Mouse (Mus musculus): ENCODE measurements at regions not wholly inside any gene's neighbourhood (a gene's known extent, or its start where the extent isn't known, plus 50 kb on each side); places are given as distances from the start of the nearest gene placed in this dataset.

DNA sequence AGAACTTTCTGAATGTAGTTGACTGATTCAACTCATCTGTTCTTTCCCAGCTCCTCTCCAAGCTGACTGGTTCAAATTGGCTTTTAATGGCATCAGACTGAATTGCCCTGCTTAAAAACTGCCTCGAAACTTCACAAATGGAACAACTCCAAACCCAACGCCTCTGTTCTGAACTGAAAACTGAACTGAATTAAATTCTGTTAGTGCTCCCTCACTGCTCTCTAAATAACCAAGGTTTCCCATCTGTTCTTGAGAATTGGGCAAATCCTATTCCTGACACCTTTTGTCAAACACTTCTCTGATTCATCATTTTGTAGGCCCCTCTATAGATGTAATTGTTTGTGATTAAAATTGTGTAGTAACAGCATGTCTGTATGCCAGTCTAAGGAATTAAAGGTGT lies 932.2 kb upstream of the B3galt2 start:
- Histone ChIP-seq H3K27me3 (ENCODE audit: control insufficient read depth in 1 of 2, insufficient read depth in 2 of 2, low read length in 2 of 2) (no peaks in the 10 kb centered on the region), H3K9ac (ENCODE audit: control insufficient read depth, low read depth, low read length, poor library complexity, severe bottlenecking) (no peak overlapping the region), H3K4me1 (ENCODE audit: control insufficient read depth in 1 of 2, insufficient read depth in 2 of 2, low read length in 2 of 2) (no peaks in the 10 kb centered on the region), H3K79me2 (ENCODE audit: control insufficient read depth, insufficient read depth, low read length, poor library complexity) (no peaks in the 10 kb centered on the region), H3K36me3 (ENCODE audit: control insufficient read depth in 1 of 2, insufficient read depth in 2 of 2, low read length in 2 of 2) (peaks cover 0 to 6% of the 10 kb centered on the region in 2 experiments; a peak in 2 of 4 replicates), H3K9me3 (replicated peaks; ENCODE audit: insufficient read depth, low read length) (no peaks in the 10 kb centered on the region), H3K27ac (ENCODE audit: control insufficient read depth, low read depth, low read length) (no peak overlapping the region), H3K4me3 (ENCODE audit: control insufficient read depth in 1 of 2, insufficient read depth in 1 of 2, low read depth in 2 of 2, low read length in 2 of 2) (no peak overlapping the region)
- no peak for TF ChIP-seq JUND (IDR thresholded peaks at IDR 0.05; ENCODE audit: low read depth, low read length)
- no peak for TF ChIP-seq CHD1 (IDR thresholded peaks at IDR 0.05; ENCODE audit: low read depth, low read length)
- TF ChIP-seq ETS1 (IDR thresholded peaks at IDR 0.05; ENCODE audit: low read depth, low read length), result no peak
- no peak for TF ChIP-seq MAFK (IDR thresholded peaks at IDR 0.05; ENCODE audit: borderline replicate concordance, low read depth, low read length)
- TF ChIP-seq ZMIZ1 (IDR thresholded peaks at IDR 0.05; ENCODE audit: low read depth, low read length), result no peak
- TF ChIP-seq POLR2AphosphoS5 (IDR thresholded peaks at IDR 0.05; ENCODE audit: borderline replicate concordance, low read depth, low read length), result no peak
- TF ChIP-seq ELF1 (IDR thresholded peaks at IDR 0.05; ENCODE audit: low read depth, low read length), result no peak
- no peak for TF ChIP-seq USF1 (IDR thresholded peaks at IDR 0.05; ENCODE audit: low read depth, low read length)
- no peak for TF ChIP-seq NRF1 (IDR thresholded peaks at IDR 0.05; ENCODE audit: insufficient read depth, low read depth, low read length, poor library complexity, severe bottlenecking)
- TF ChIP-seq TBP (IDR thresholded peaks at IDR 0.05; ENCODE audit: low read depth, low read length), result no peak
- TF ChIP-seq POLR2A (IDR thresholded peaks at IDR 0.05; ENCODE audit: control insufficient read depth in 1 of 2, insufficient read depth in 1 of 2, low read depth in 1 of 2, low read length in 2 of 2, poor library complexity in 1 of 2), result no peak
- no peak for TF ChIP-seq CHD2 (IDR thresholded peaks at IDR 0.05; ENCODE audit: low read length)
- TF ChIP-seq MYC (IDR thresholded peaks at IDR 0.05; ENCODE audit: low read depth, low read length), result no peak
- TF ChIP-seq CTCF (IDR thresholded peaks at IDR 0.05 in 2 of 3, conservative IDR thresholded peaks at IDR 0.05 in 1 of 3; ENCODE audit: control insufficient read depth in 1 of 3, insufficient read depth in 1 of 3, low read depth in 2 of 3, low read length in 3 of 3, poor library complexity in 1 of 3, severe bottlenecking in 1 of 3), result no peak
- no peak for TF ChIP-seq SIN3A (IDR thresholded peaks at IDR 0.05; ENCODE audit: low read length)
- TF ChIP-seq SMC3 (IDR thresholded peaks at IDR 0.05; ENCODE audit: low read depth, low read length), result no peak
- no peak for TF ChIP-seq RCOR1 (IDR thresholded peaks at IDR 0.05; ENCODE audit: low read depth, low read length)
- TF ChIP-seq MAZ (IDR thresholded peaks at IDR 0.05; ENCODE audit: low read depth, low read length), result no peak
- TF ChIP-seq HCFC1 (IDR thresholded peaks at IDR 0.05; ENCODE audit: low read depth, low read length), result no peak
- no peak for TF ChIP-seq E2F4 (IDR thresholded peaks at IDR 0.05; ENCODE audit: borderline replicate concordance, low read depth, low read length)
- DNase-seq (ENCODE audit: low read depth, low spot score), result no peak

DNA sequence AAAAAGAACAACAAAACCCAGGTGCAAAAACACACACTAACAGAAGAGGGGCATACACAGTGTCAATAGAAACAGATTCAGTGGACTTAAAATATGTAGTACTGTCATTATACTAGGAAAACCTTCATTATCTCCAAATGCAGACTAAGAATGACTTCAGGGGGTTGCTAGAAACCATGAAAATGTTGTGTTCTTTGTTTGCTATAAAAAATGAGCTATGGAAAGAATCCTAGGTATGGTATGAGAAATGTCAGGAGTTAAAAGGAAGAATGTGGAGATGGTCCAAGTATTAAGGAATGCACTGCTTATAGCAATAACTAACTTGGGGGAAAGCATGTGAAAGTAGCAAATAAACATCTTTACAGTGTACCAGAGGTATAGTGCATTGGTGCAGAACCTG lies 910.2 kb upstream of the B3galt2 start:
- Histone ChIP-seq H3K36me3 (ENCODE audit: control insufficient read depth in 1 of 2, insufficient read depth in 2 of 2, low read length in 2 of 2) (no peaks in the 10 kb centered on the region), H3K27ac (ENCODE audit: control insufficient read depth, low read depth, low read length) (no peak overlapping the region), H3K9ac (ENCODE audit: control insufficient read depth, low read depth, low read length, poor library complexity, severe bottlenecking) (no peak overlapping the region), H3K27me3 (ENCODE audit: control insufficient read depth in 1 of 2, insufficient read depth in 2 of 2, low read length in 2 of 2) (no peaks in the 10 kb centered on the region), H3K4me1 (ENCODE audit: control insufficient read depth in 1 of 2, insufficient read depth in 2 of 2, low read length in 2 of 2) (no peaks in the 10 kb centered on the region), H3K9me3 (replicated peaks; ENCODE audit: insufficient read depth, low read length) (no peaks in the 10 kb centered on the region), H3K4me3 (ENCODE audit: control insufficient read depth in 1 of 2, insufficient read depth in 1 of 2, low read depth in 2 of 2, low read length in 2 of 2) (no peak overlapping the region), H3K79me2 (ENCODE audit: control insufficient read depth, insufficient read depth, low read length, poor library complexity) (no peaks in the 10 kb centered on the region)
- no peak for DNase-seq (ENCODE audit: low read depth, low spot score)
- TF ChIP-seq MYB (IDR thresholded peaks at IDR 0.05; ENCODE audit: low read depth, low read length), result no peak
- TF ChIP-seq KAT2A (conservative IDR thresholded peaks at IDR 0.05; ENCODE audit: low read depth, low read length), result no peak
- no peak for TF ChIP-seq GATA1 (IDR thresholded peaks at IDR 0.05; ENCODE audit: low read depth, low read length)
- TF ChIP-seq ELF1 (IDR thresholded peaks at IDR 0.05; ENCODE audit: low read depth, low read length), result no peak
- no peak for TF ChIP-seq MAZ (IDR thresholded peaks at IDR 0.05; ENCODE audit: low read depth, low read length)
- TF ChIP-seq MXI1 (IDR thresholded peaks at IDR 0.05; ENCODE audit: low read depth, low read length), result no peak
- TF ChIP-seq USF2 (IDR thresholded peaks at IDR 0.05; ENCODE audit: borderline replicate concordance in 1 of 2, insufficient read depth in 1 of 2, low read depth in 1 of 2, low read length in 2 of 2), result no peak
- no peak for TF ChIP-seq TCF12 (IDR thresholded peaks at IDR 0.05; ENCODE audit: low read depth, low read length)
- no peak for TF ChIP-seq SIN3A (IDR thresholded peaks at IDR 0.05; ENCODE audit: low read length)
- TF ChIP-seq NELFE (IDR thresholded peaks at IDR 0.05; ENCODE audit: low read depth, low read length), result no peak
- TF ChIP-seq CTCF (IDR thresholded peaks at IDR 0.05 in 2 of 3, conservative IDR thresholded peaks at IDR 0.05 in 1 of 3; ENCODE audit: control insufficient read depth in 1 of 3, insufficient read depth in 1 of 3, low read depth in 2 of 3, low read length in 3 of 3, poor library complexity in 1 of 3, severe bottlenecking in 1 of 3), result no peak
- no peak for TF ChIP-seq UBTF (IDR thresholded peaks at IDR 0.05; ENCODE audit: borderline replicate concordance, insufficient read depth, low read depth, low read length)

Measured in MEL (cell line).